ENCODE assay signal across 23 mouse cellular contexts in genomic region chr5:149027389-149027788, GRCm38 (mm10). TPM values are rescaled to one million over a fixed set of nuclear protein-coding genes. Genes with fewer than 3 reads are reported as not detected.
DNase-seq lines count a peak whose midpoint lies in the region; ATAC-seq and TF ChIP-seq lines count a peak whose summit lies in the region.
"Had no signal": no experiment of that assay in that cellular context is flagged by ENCODE, and none has a peak within 500 bp of the region (broad histone marks: within the 10 kb centered on the region; RNA-seq: fewer than 3 reads in every experiment).

No protein-coding gene starts in this region.

- no peak overlapping the region for H3K9ac ChIP-seq in heart, adult 2 months (ENCODE audit: low read depth, low read length)
- H3K9ac ChIP-seq in heart, embryonic 12.5 days = no peak overlapping the region
- H3K9ac ChIP-seq in liver, postnatal 0 days (replicated peaks) = no peak overlapping the region
- H3K9ac ChIP-seq in liver, embryonic 12.5 days = no peak overlapping the region
- H3K9ac ChIP-seq in ES-Bruce4 (ENCODE audit: low read depth, poor library complexity, severe bottlenecking) = no peak overlapping the region
- H3K9ac ChIP-seq: embryonic facial prominence, embryonic 13.5 days; hindbrain, embryonic 13.5 days; limb, embryonic 12.5 days; stomach, embryonic 15.5 days had no signal

- WGBS in heart, adult 2 months = 85% methylated on average over 8 of the region's 8 CpGs
- WGBS in heart, embryonic 12.5 days = 76% methylated on average over 8 of the region's 8 CpGs
- WGBS in liver, postnatal 0 days (ENCODE audit: insufficient replicate concordance) = 79% methylated on average over 8 of the region's 8 CpGs
- WGBS in liver, embryonic 12.5 days (ENCODE audit: insufficient replicate concordance) = 72% methylated on average over 8 of the region's 8 CpGs
- WGBS in small intestine, adult 2 months = 80% methylated on average over 8 of the region's 8 CpGs

- TF ChIP-seq CTCF in heart, adult 2 months (IDR thresholded peaks at IDR 0.05) = peak; percentile 40
- peak; percentile 26; the same call in 1 of the 2 replicates for TF ChIP-seq CTCF in liver, postnatal 0 days (IDR thresholded peaks at IDR 0.05; ENCODE audit: low read depth)
- peak; percentile 29 for TF ChIP-seq CTCF in ES-Bruce4 (IDR thresholded peaks at IDR 0.05; ENCODE audit: low read depth, low read length)
- peak; percentile 33; the same call in 1 of the 2 replicates for TF ChIP-seq CTCF in small intestine, adult 2 months (IDR thresholded peaks at IDR 0.05; ENCODE audit: extremely low read depth, insufficient read length, insufficient replicate concordance, low read depth, low read length)

- no peak for ATAC-seq in heart, embryonic 12.5 days (ENCODE audit: insufficient number of reproducible peaks, low FRiP score)
- ATAC-seq in liver, postnatal 0 days = no peak
- ATAC-seq in liver, embryonic 12.5 days = no peak
- ATAC-seq: Patski had no signal

- H3K4me2 ChIP-seq in heart, embryonic 12.5 days = no peak overlapping the region
- H3K4me2 ChIP-seq in liver, postnatal 0 days (ENCODE audit: low read depth, low read length) = no peak overlapping the region
- H3K4me2 ChIP-seq in liver, embryonic 12.5 days = no peak overlapping the region
- H3K4me2 ChIP-seq: embryonic facial prominence, embryonic 13.5 days; hindbrain, embryonic 13.5 days; limb, embryonic 12.5 days; stomach, embryonic 15.5 days had no signal

- H3K4me3 ChIP-seq in heart, adult 2 months = no peak overlapping the region
- H3K4me3 ChIP-seq in heart, embryonic 12.5 days = no peak overlapping the region
- H3K4me3 ChIP-seq in liver, postnatal 0 days (ENCODE audit: low read depth, low read length) = no peak overlapping the region
- no peak overlapping the region for H3K4me3 ChIP-seq in liver, embryonic 12.5 days
- no peak overlapping the region for H3K4me3 ChIP-seq in ES-Bruce4 (ENCODE audit: low read depth, low read length)
- H3K4me3 ChIP-seq in small intestine, adult 2 months (ENCODE audit: low read depth, low read length) = no peak overlapping the region
- H3K4me3 ChIP-seq: embryonic facial prominence, embryonic 13.5 days; hindbrain, embryonic 13.5 days; limb, embryonic 12.5 days; stomach, embryonic 15.5 days had no signal

- no peak for TF ChIP-seq POLR2A in heart, adult 2 months (IDR thresholded peaks at IDR 0.05; ENCODE audit: insufficient read depth, low read depth, low read length)
- no peak for TF ChIP-seq POLR2A in ES-Bruce4 (IDR thresholded peaks at IDR 0.05; ENCODE audit: insufficient read depth, low read length)
- TF ChIP-seq POLR2A in small intestine, adult 2 months (IDR thresholded peaks at IDR 0.05; ENCODE audit: low read depth, low read length) = no peak

- TF ChIP-seq EP300 in heart, adult 2 months (IDR thresholded peaks at IDR 0.05; ENCODE audit: insufficient read depth, low read depth, low read length) = no peak
- TF ChIP-seq EP300 in liver, postnatal 0 days (IDR thresholded peaks at IDR 0.05; ENCODE audit: low read depth) = no peak
- TF ChIP-seq EP300 in ES-Bruce4 (IDR thresholded peaks at IDR 0.05; ENCODE audit: insufficient read depth, low read depth, low read length) = no peak

- DNase-seq in heart, adult 2 months = no peak
- DNase-seq in liver, postnatal 0 days = no peak
- no peak for DNase-seq in layer of hippocampus, adult 18-20 months (ENCODE audit: low spot score in 2 of 2)
- DNase-seq: cerebellum, adult 8-10 months; kidney, adult 18-20 months; lung, postnatal 10 days; retina, postnatal 1 day; thymus, postnatal 25 days had no signal

- H3K9me3 ChIP-seq in heart, embryonic 12.5 days (replicated peaks) = 0 out of 2 replicates have a peak, but pooled peaks cover 6% of the 10 kb centered on the region
- H3K9me3 ChIP-seq in liver, postnatal 0 days (ENCODE audit: low read length) = no peaks in the 10 kb centered on the region
- H3K9me3 ChIP-seq in liver, embryonic 12.5 days (replicated peaks) = no peaks in the 10 kb centered on the region
- no peaks in the 10 kb centered on the region for H3K9me3 ChIP-seq in ES-Bruce4 (replicated peaks; ENCODE audit: control insufficient read depth, insufficient read depth, low read length, poor library complexity, severe bottlenecking)
- H3K9me3 ChIP-seq: embryonic facial prominence, embryonic 13.5 days; hindbrain, embryonic 13.5 days; stomach, embryonic 15.5 days had no signal

- peaks cover 2% of the 10 kb centered on the region for H3K4me1 ChIP-seq in heart, adult 2 months (ENCODE audit: control insufficient read depth, insufficient read depth, low read length)
- peaks cover 14% of the 10 kb centered on the region for H3K4me1 ChIP-seq in heart, embryonic 12.5 days (replicated peaks)
- H3K4me1 ChIP-seq in liver, postnatal 0 days (ENCODE audit: insufficient read depth) = peaks cover 18% of the 10 kb centered on the region
- H3K4me1 ChIP-seq in liver, embryonic 12.5 days = peaks cover 41% of the 10 kb centered on the region
- H3K4me1 ChIP-seq in ES-Bruce4 (ENCODE audit: control insufficient read depth, insufficient read depth, low read length) = no peaks in the 10 kb centered on the region
- peaks cover 6% of the 10 kb centered on the region; the same call in 1 of the 2 replicates for H3K4me1 ChIP-seq in small intestine, adult 2 months (ENCODE audit: control insufficient read depth, insufficient read depth, insufficient read length, low read length)

- no peaks in the 10 kb centered on the region for H3K79me2 ChIP-seq in heart, adult 2 months (replicated peaks; ENCODE audit: control insufficient read depth, insufficient read depth, low read length)

- no peaks in the 10 kb centered on the region for H3K36me3 ChIP-seq in heart, adult 2 months (ENCODE audit: control insufficient read depth, insufficient read depth, low read length)
- H3K36me3 ChIP-seq in heart, embryonic 12.5 days = no peaks in the 10 kb centered on the region
- no peaks in the 10 kb centered on the region for H3K36me3 ChIP-seq in liver, postnatal 0 days (replicated peaks; ENCODE audit: insufficient read depth, low read length)
- no peaks in the 10 kb centered on the region for H3K36me3 ChIP-seq in liver, embryonic 12.5 days
- no peaks in the 10 kb centered on the region for H3K36me3 ChIP-seq in ES-Bruce4 (ENCODE audit: control insufficient read depth, insufficient read depth, low read length, poor library complexity, severe bottlenecking)
- H3K36me3 ChIP-seq in small intestine, adult 2 months (ENCODE audit: control insufficient read depth, insufficient read depth, low read length) = no peaks in the 10 kb centered on the region
- H3K36me3 ChIP-seq: embryonic facial prominence, embryonic 13.5 days; hindbrain, embryonic 13.5 days; limb, embryonic 12.5 days; stomach, embryonic 15.5 days had no signal

- no peak overlapping the region for H3K27ac ChIP-seq in heart, adult 2 months
- H3K27ac ChIP-seq in heart, embryonic 12.5 days (ENCODE audit: poor library complexity, severe bottlenecking) = no peak overlapping the region
- no peak overlapping the region for H3K27ac ChIP-seq in liver, postnatal 0 days (ENCODE audit: low read depth)
- H3K27ac ChIP-seq in liver, embryonic 12.5 days = no peak overlapping the region
- H3K27ac ChIP-seq in ES-Bruce4 (ENCODE audit: insufficient read depth, low read length) = no peak overlapping the region
- H3K27ac ChIP-seq in small intestine, adult 2 months (ENCODE audit: insufficient read depth, low read depth, low read length) = no peak overlapping the region
- H3K27ac ChIP-seq: embryonic facial prominence, embryonic 13.5 days; hindbrain, embryonic 13.5 days; limb, embryonic 12.5 days; stomach, embryonic 15.5 days had no signal

- H3K27me3 ChIP-seq in heart, adult 2 months (ENCODE audit: control insufficient read depth, insufficient read depth, low read length) = no peaks in the 10 kb centered on the region
- no peaks in the 10 kb centered on the region for H3K27me3 ChIP-seq in heart, embryonic 12.5 days (replicated peaks)
- H3K27me3 ChIP-seq in liver, postnatal 0 days (ENCODE audit: insufficient read depth, low read length) = no peaks in the 10 kb centered on the region
- H3K27me3 ChIP-seq in liver, embryonic 12.5 days (replicated peaks) = no peaks in the 10 kb centered on the region
- no peaks in the 10 kb centered on the region for H3K27me3 ChIP-seq in ES-Bruce4 (ENCODE audit: control insufficient read depth, insufficient read depth, low read length, poor library complexity, severe bottlenecking)
- no peaks in the 10 kb centered on the region for H3K27me3 ChIP-seq in small intestine, adult 2 months (ENCODE audit: control insufficient read depth, insufficient read depth, low read length)
- H3K27me3 ChIP-seq: embryonic facial prominence, embryonic 13.5 days; limb, embryonic 12.5 days; Patski; stomach, embryonic 15.5 days had no signal

- intact Hi-C loops in heart, adult 2 months (cut with DNase I) = no loop called here

RNA-seq across cellular contexts. Expression of gene Gm42791, which starts 32.4 kb away (rescaled TPM):
- 1 to 10 TPM; 5.7 to 5.9 TPM for total RNA-seq in heart, adult 2 months (2021)
- polyA plus RNA-seq in heart, adult 2 months (2012; rRNA removed) = not detected in 2 replicates
- 0.45 TPM in 1 of 2 replicates, not detected in the other for polyA plus RNA-seq in heart, embryonic 12.5 days (2016; fragmentation: Nextera tagmentation; extraction: Ambion mirVana)
- polyA plus RNA-seq in liver, postnatal 0 days (2015; fragmentation: Nextera tagmentation; extraction: Ambion mirVana) = 0.42 TPM in 1 of 2 replicates, not detected in the other
- polyA plus RNA-seq in liver, embryonic 12.5 days (2016; fragmentation: Nextera tagmentation; extraction: Ambion mirVana) = 0.51 and 1.7 TPM in 2 replicates
- 1.9 and 4.8 TPM in 2 replicates for polyA plus RNA-seq in ES-Bruce4 (2011; ENCODE audit: insufficient read depth, insufficient read length, low read depth, missing spikeins)
- not detected in 2 replicates for polyA plus RNA-seq in small intestine, adult 2 months (2012; rRNA removed)
- total RNA-seq in layer of hippocampus, adult 18-20 months (2021) = 10 to 100 TPM; 32.0 to 32.9 TPM
- polyA plus RNA-seq: C2C12; cortical plate, adult 2 months; gonadal fat pad, adult 2 months; heart, embryonic 16.5 days; large intestine, adult 2 months; neural tube, embryonic 14.5 days; Patski had no signal
